11 mouse cellular contexts compared by ENCODE assay signal in genomic region chr10:13569818-13570217, GRCm38 (mm10). TPM values are rescaled to one million over a fixed set of nuclear protein-coding genes. Genes with fewer than 3 reads are reported as not detected.
DNase-seq lines count a peak whose midpoint lies in the region; ATAC-seq lines count a peak whose summit lies in the region.
"Had no signal": no experiment of that assay in that cellular context is flagged by ENCODE, and none has a peak within 500 bp of the region (broad histone marks: within the 10 kb centered on the region; RNA-seq: fewer than 3 reads in every experiment).

No protein-coding gene starts in this region.

- ATAC-seq in forebrain, embryonic 11.5 days (replicated peaks; ENCODE audit: low FRiP score): peak; percentile 81
- ATAC-seq in megakaryocyte-erythroid progenitor cell, adult 5-6 weeks (replicated peaks; ENCODE audit: low FRiP score, low TSS enrichment, poor library complexity, severe bottlenecking): peak; percentile 47; the same call in 1 of the 2 replicates
- ATAC-seq: Patski had no signal

- peaks cover 8% of the 10 kb centered on the region for H3K27me3 ChIP-seq in forebrain, embryonic 11.5 days (ENCODE audit: control insufficient read depth, insufficient read depth, low read length)
- peaks cover 50% of the 10 kb centered on the region for H3K27me3 ChIP-seq in forebrain, embryonic 10.5 days (ENCODE audit: poor library complexity, severe bottlenecking)
- H3K27me3 ChIP-seq: Patski had no signal

- H3K27ac ChIP-seq in forebrain, embryonic 11.5 days (ENCODE audit: low read depth, low read length): no peak overlapping the region
- no peak overlapping the region for H3K27ac ChIP-seq in forebrain, embryonic 10.5 days

- DNase-seq in forebrain, embryonic 11.5 days (ENCODE audit: low spot score): peak; percentile 57
- DNase-seq in forebrain, embryonic 10.5 days (ENCODE audit: extremely low spot score, low spot score): no peak
- DNase-seq in right cerebral cortex, postnatal 10 days (ENCODE audit: low spot score in 2 of 2): peak; percentile 41 to 46
- no peak for DNase-seq in right cerebral cortex, postnatal 4 days
- DNase-seq in retina, postnatal 1 day: peak; percentile 88
- no peak for DNase-seq in testis, postnatal 10 days (ENCODE audit: low spot score)
- no peak for DNase-seq in natural killer cell, adult 2 months (ENCODE audit: low spot score in 2 of 2)
- DNase-seq: B cell, adult 2 months; heart, postnatal 14 days had no signal

- H3K4me1 ChIP-seq in forebrain, embryonic 11.5 days (replicated peaks; ENCODE audit: control insufficient read depth, insufficient read depth, low read length): no peaks in the 10 kb centered on the region; the same call in 1 of the 2 replicates
- peaks cover 8% of the 10 kb centered on the region for H3K4me1 ChIP-seq in forebrain, embryonic 10.5 days

- no peaks in the 10 kb centered on the region for H3K36me3 ChIP-seq in forebrain, embryonic 11.5 days (ENCODE audit: control insufficient read depth, insufficient read depth, low read length)
- no peaks in the 10 kb centered on the region for H3K36me3 ChIP-seq in forebrain, embryonic 10.5 days (replicated peaks)

- H3K4me3 ChIP-seq in forebrain, embryonic 11.5 days (ENCODE audit: low read depth, low read length): no peak overlapping the region
- H3K4me3 ChIP-seq in forebrain, embryonic 10.5 days: no peak overlapping the region

- 29% methylated on average over 7 of the region's 7 CpGs for WGBS in forebrain, embryonic 11.5 days
- 49% methylated on average over 7 of the region's 7 CpGs for WGBS in forebrain, embryonic 10.5 days

- H3K4me2 ChIP-seq in forebrain, embryonic 11.5 days (ENCODE audit: low read depth, low read length, severe bottlenecking): no peak overlapping the region

- no peaks in the 10 kb centered on the region for H3K9me3 ChIP-seq in forebrain, embryonic 11.5 days (ENCODE audit: control insufficient read depth, low read length)
- no peaks in the 10 kb centered on the region for H3K9me3 ChIP-seq in forebrain, embryonic 10.5 days

- no peak overlapping the region for H3K9ac ChIP-seq in forebrain, embryonic 11.5 days (ENCODE audit: low read length)

RNA-seq across cellular contexts. Expression of gene Pex3, which starts 16.9 kb away (rescaled TPM):
- polyA plus RNA-seq in forebrain, embryonic 11.5 days (2014; fragmentation: Nextera tagmentation; extraction: Ambion mirVana): 25.0 and 26.3 TPM in 2 replicates
- 16.3 and 18.5 TPM in 2 replicates for polyA plus RNA-seq in forebrain, embryonic 10.5 days (2016; fragmentation: Nextera tagmentation; extraction: Ambion mirVana)
- 25.5 and 29.3 TPM in 2 replicates for total RNA-seq in megakaryocyte-erythroid progenitor cell, adult 5-6 weeks (2014; fragmentation: Nextera tagmentation)
- total RNA-seq in megakaryocyte-erythroid progenitor cell, adult 5-6 weeks (2017): 15.7 and 24.0 TPM in 2 replicates

RNA-seq across cellular contexts. Expression of gene Adat2, which starts 17.1 kb away (rescaled TPM):
- polyA plus RNA-seq in forebrain, embryonic 11.5 days (2014; fragmentation: Nextera tagmentation; extraction: Ambion mirVana): 3.4 and 3.7 TPM in 2 replicates
- polyA plus RNA-seq in forebrain, embryonic 10.5 days (2016; fragmentation: Nextera tagmentation; extraction: Ambion mirVana): 5.0 and 6.0 TPM in 2 replicates
- 14.1 and 19.4 TPM in 2 replicates for total RNA-seq in megakaryocyte-erythroid progenitor cell, adult 5-6 weeks (2014; fragmentation: Nextera tagmentation)
- total RNA-seq in megakaryocyte-erythroid progenitor cell, adult 5-6 weeks (2017): 4.4 and 5.3 TPM in 2 replicates

Comparison
In these comparisons a context has a peak if more than half of its experiments do, and no peak if none do; other contexts are left out.
1. DNase-seq: peak in forebrain, embryonic 11.5 days (single experiment), right cerebral cortex, postnatal 10 days (2 of 2) and retina, postnatal 1 day (single experiment); none in forebrain, embryonic 10.5 days (single experiment), right cerebral cortex, postnatal 4 days (single experiment), testis, postnatal 10 days (single experiment) and natural killer cell, adult 2 months (0 of 2).